Mouse (Mus musculus) fibroblast of lung, adult 2 months (primary cell): ENCODE results near the gene Nucb2.

Experiments used
- DNase-seq: peaks from one replicate; pipeline ENCODE4 v3.0.0-alpha.2; 2011; ENCODE audit warnings: low read depth

Gene Nucb2

GRCm38 (mm10) chr7:116503879-116504817 is at the start of gene Nucb2:
TSS of gene Nucb2 (plus strand) at chr7:116504369.
- peak; percentile 96 for DNase-seq

GRCm38 (mm10) chr7:116456964-116457363 is 47.2 kb upstream of the Nucb2 start:
- DNase-seq = peak; percentile 25

- peak; percentile 30 for DNase-seq
These were observed 46.8 kb upstream of the Nucb2 start for GRCm38 (mm10) chr7:116457391-116457790.

GRCm38 (mm10) chr7:116458985-116459441 is 45.2 kb upstream of the Nucb2 start:
- DNase-seq = peak; percentile 35

- DNase-seq = peak; percentile 53
These were observed 42.1 kb upstream of the Nucb2 start for GRCm38 (mm10) chr7:116462114-116462513.

GRCm38 (mm10) chr7:116475836-116476235 is 28.3 kb upstream of the Nucb2 start:
- no peak for DNase-seq

- no peak for DNase-seq
These were observed 27.9 kb upstream of the Nucb2 start for GRCm38 (mm10) chr7:116476264-116476663.

- no peak for DNase-seq
These were observed 21.1 kb upstream of the Nucb2 start for GRCm38 (mm10) chr7:116483106-116483505.

- DNase-seq = no peak
These were observed 20.4 kb upstream of the Nucb2 start for GRCm38 (mm10) chr7:116483782-116484181.

- no peak for DNase-seq
These were observed 20.0 kb upstream of the Nucb2 start for GRCm38 (mm10) chr7:116484213-116484612.

GRCm38 (mm10) chr7:116485062-116485601 is 19.0 kb upstream of the Nucb2 start:
- no peak for DNase-seq

GRCm38 (mm10) chr7:116491113-116491512 is 13.1 kb upstream of the Nucb2 start:
- DNase-seq = peak; percentile 28

GRCm38 (mm10) chr7:116493267-116494003 is 10.7 kb upstream of the Nucb2 start:
- no peak for DNase-seq

GRCm38 (mm10) chr7:116494618-116495017 is 9.6 kb upstream of the Nucb2 start:
- no peak for DNase-seq

- DNase-seq = no peak
These were observed 7.4 kb upstream of the Nucb2 start for GRCm38 (mm10) chr7:116496760-116497159.

GRCm38 (mm10) chr7:116504818-116505170 is 625 bp downstream of the Nucb2 start:
- DNase-seq = no peak

GRCm38 (mm10) chr7:116514030-116514429 is 9.9 kb downstream of the Nucb2 start:
- no peak for DNase-seq

- DNase-seq = no peak
These were observed 10.4 kb downstream of the Nucb2 start for GRCm38 (mm10) chr7:116514546-116514945.

GRCm38 (mm10) chr7:116515059-116515458 is 10.9 kb downstream of the Nucb2 start:
- DNase-seq = no peak

GRCm38 (mm10) chr7:116515514-116516135 is 11.5 kb downstream of the Nucb2 start:
- no peak for DNase-seq

GRCm38 (mm10) chr7:116517240-116517639 is 13.1 kb downstream of the Nucb2 start:
- no peak for DNase-seq

GRCm38 (mm10) chr7:116518155-116518554 is 14.0 kb downstream of the Nucb2 start:
- DNase-seq = no peak
